Mouse (Mus musculus) lung, postnatal 4 days (tissue): ENCODE data around the gene Mb.

Experiments
- DNase-seq, 2 experiments: peaks; one replicate each; pipeline ENCODE4 v3.0.0; 2021

Mb gene

DNA sequence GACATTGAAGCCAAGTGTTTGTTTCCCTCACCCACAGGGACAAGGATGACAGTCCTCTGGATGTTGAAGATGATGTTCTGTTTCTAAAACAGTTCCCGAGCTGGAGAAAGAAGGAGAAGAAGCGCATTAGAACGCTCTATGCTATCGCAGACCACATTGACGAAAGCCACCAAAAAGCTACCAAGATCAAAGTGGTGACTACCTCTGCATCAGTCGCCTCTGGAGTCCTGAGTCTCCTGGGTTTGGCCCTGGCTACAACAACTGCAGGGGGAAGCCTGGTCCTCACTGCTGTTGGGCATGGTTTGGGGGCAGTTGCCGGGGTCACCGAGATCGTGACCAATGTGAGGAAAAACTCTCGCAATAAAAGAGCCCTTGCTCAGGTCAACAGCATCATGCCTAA, at the start of gene Mb:
TSS of gene Mb (minus strand) at position 101 of the 400 bp plus-strand sequence.
- DNase-seq: no peak

DNA sequence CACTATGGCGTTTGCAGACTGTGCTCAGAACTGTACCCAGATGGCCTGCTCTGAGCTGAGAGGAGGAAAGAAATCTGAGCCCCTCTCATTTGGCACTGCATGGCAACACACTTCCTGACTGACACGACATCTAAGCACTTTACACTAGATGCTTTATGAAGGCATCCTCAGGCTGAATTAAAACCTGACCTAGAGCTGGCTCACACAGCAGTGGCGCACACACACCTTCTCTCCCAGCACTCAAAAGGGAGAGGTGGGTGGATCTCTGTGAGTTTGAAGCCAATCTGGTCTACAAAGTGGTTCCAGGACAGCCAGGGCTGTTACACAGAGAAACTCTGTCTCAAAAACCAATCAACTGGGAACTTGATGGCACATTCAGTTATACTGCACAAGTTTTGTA, 49.3 kb upstream of the Mb start:
- DNase-seq: no peak

DNA sequence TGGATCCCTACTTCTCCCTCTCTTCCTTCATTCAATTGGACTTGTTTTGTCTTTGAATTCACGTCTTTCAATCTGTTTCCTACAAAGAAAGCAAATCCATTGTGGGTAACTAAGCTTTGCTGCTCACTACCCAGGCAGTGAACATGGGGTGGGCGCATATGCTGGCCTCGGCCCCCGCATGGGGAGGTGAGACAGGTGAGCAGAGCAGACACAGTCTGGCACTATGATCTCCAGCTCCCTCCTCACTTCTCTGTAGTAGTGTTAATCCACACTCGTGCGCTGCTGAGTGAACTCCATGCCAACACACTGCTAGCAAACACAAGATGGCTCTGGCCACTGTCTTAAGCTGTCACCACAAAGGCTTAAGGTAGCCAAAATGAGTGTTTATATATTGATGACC, 46.9 kb upstream of the Mb start:
- DNase-seq: no peak

DNA sequence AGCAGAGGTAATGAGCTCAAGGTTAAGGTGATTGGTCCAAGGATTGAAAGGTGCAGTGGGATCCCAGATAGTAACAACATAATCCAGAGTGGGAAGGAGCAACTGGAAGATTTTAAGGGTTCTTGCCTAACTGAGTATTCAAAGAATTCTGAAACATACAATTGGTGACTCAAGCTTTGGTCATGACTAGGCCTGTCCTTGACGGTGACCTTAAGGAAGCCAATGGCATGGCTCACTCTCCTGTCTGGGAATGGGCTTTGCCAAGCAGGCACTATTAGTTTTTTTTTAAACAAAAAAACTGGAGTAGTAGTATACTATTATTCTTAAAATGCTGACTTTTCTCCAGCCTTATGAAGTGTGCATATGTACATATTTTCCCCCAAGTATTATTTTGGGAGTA, 44.7 kb upstream of the Mb start:
- no peak for DNase-seq

DNA sequence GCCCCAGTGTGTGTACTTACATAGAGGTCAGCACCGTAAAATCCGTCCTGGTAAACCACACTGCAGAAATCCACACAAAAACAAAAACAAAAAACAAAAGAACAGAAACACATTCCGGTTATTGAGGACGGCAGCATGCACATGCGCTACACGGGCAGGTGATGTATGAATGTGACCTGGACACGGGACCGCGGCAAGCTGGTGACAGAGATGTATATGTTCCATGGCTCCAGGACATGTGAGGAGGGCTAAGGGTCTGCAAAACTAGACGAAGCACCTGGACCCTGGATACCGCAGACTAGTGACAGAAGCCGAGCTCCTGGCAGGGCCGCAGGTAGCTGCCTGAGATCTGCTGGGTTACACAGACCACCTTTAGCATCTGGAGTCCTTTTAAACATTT, 44.0 kb upstream of the Mb start:
- no peak for DNase-seq

DNA sequence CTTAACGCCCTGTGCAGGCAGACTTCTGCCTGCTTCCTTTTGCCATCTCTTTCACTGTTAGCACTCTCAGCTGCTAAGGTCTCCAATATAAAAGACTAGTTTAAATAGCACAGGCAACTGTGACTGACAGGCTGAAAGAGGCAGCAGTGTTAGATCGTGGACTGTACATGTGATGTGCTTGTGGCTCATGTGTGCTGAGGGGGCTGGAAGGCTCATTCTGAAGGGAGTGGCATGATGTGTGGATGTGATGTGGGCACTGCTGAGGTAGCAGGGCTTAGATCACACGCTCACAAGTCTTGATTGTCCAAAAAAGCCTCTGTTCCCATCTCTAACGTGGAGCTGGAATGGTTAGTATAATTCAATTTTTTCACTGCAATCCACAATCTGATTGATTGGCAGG, 40.9 kb upstream of the Mb start:
- no peak for DNase-seq

DNA sequence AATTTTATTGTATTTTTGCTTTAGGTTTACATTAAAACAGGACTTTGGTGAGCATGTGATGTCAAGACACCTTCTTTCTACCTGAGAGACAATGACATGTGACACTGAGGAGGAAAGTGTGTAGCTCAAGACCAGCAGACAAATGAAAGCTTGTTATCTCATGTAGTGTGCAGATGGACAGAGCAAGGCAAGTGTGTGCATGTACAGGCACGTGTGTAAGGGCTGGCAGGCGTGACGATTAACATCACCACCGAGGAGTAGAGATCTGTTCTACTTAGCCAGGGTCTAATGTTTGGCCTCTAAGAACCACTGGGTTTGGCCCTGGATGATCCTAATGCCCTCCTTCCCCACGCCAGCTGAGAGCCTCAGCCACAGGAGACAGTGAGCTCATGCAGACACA, 40.1 kb upstream of the Mb start:
- DNase-seq: no peak

DNA sequence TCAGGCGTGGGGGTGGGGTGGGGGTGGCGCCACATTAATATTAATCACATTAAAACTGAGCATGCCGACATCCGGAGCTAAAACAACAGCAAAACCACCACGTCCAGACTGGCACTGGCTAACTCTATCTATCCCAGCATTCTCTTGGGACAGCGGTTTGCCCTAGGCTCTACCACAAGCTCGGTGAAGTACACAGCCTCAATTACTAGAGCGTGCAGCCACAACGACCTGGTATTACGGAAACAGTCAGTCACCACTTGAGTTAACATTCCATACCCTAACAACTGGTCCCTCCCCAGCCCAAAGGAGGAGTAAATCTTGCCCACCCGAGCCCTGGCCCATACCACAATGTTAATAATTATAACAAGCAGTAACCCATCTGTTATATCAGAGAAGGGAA, 38.8 kb upstream of the Mb start:
- DNase-seq: no peak

DNA sequence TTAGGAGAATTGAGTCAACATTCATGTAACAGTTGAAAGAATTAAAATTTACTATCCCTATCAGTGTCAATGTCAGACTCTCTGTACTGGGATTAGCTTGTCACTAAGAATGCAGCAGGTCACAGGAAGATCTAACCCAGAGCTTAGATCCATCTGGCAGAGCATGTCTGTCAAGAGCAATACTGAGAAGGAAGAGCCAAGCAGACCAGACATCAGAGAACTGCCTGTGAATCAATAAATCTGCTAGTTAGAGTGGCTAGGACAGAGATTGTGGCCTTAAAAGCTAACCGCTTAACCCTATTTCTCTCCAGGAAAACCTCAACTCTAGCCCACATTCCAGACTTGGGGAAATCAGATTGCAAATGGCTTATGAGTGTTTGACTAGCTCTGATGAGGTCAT, 36.0 kb upstream of the Mb start:
- DNase-seq: no peak

DNA sequence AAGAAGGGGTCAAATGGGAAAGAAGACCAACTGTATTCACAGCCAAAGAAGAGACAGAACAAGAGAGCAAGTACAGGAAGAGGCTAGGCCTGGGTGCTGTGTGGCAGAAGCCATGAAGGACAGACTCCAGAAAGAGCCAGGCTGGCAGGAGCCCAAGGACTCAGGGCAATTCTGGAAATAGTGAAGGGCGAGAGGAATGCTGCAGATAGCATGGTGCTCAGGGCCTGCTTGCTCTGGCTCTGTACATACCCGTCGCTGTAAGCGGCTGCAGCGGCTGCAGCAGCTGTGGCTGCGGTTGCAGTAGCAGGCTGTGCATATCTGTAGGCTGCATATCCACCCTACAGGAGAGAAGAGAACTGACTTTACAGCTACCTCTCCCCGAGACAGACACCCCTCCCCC, 35.3 kb upstream of the Mb start:
- no peak for DNase-seq

DNA sequence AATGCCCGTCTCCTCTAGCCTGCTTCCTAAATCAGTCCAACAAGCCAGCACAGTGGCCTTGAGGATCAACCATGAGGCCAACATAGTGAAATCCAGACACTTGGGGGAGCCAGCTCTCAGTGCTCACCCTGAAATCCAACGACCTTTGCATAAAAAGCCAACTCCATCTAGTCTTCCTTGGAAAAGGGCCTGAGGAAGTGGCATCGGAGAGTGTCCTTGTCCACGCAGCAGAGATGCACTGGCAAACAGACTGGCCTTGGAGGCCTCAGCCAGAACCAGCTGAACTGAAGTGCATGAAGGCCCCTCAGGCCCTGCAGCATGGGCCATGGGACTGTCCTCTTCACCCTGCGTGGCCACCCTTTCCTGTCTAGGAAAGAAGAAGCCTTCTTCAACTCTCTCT, 31.0 kb upstream of the Mb start:
- no peak for DNase-seq

DNA sequence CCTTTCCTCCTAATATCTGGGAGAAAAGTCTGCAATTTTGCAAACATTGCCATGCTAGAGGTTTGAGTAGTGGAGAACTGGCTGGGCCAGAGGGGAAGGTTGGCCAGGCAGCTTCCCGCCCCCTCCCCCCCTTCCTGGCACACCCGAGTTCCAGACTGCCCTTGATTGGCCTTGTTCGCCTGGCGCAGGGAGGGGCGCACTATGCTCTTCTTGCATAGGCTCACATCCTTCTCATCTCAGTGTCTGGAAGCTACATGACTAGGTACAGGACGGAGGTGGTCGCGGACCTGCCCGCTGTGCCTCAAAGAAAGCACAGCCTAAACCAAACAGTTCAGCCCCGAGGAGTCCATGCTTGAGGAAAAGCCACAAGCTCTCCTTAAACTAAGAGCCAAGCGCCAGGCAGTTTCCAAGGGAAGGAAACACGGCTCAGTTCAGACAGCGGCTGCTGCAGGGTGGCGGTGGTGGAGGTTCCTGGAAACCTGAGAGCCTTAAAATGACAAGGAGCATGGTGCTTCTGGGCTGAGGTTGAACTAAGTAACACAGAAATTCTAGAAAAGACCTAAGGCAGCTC, 30.3 kb upstream of the Mb start:
- no peak for DNase-seq

DNA sequence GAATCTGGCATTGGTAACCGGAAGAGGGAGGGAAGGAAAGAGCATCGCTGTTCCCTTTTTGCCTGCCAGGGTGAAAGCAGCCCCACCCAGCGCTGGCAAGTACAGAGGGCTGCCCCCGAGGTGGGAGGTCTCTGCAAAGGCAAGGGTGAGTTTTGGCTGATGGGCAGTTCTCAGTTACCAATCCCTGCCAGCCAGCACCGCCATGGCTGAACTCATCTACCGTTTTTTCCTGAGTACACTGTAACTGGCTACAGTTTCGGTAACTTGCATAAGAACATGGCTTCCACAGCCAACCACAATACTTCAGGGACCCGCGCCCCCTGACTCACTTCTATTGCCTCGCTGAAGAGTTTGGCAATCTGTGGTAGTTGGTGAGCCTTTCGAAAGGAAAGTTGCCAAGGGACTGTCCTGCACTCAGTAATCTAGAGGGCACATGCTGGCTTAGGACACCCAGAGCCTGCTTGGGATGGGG, 29.5 kb upstream of the Mb start:
- DNase-seq: peak; percentile 24 to 44

DNA sequence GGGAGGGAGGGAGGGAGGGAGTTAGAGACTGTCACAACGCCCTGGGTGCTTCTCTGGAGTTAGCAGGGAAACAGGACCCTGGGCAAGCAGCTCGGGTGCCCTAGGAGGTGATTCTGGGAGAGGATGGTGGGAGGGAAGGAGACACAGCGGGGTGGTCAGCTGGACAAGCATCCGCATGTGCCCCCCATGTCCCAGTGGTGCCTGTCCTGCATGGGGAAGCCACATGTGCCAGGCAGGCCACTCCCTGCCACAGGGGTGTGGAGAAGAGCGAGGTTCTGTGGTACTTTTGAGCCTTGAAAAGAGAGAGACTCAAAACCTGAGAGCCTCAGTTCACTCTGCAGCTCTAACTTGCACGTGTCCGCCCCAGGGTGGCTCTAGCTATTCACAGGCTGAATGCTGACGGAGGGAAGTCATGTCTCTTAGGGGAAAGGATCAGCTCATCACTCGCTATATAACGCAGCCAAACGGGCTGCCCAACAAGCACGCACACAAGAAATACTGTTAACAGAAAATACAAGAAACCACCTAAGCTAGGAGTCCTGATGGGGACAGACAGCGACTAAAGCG, 28.9 kb upstream of the Mb start:
- no peak for DNase-seq

DNA sequence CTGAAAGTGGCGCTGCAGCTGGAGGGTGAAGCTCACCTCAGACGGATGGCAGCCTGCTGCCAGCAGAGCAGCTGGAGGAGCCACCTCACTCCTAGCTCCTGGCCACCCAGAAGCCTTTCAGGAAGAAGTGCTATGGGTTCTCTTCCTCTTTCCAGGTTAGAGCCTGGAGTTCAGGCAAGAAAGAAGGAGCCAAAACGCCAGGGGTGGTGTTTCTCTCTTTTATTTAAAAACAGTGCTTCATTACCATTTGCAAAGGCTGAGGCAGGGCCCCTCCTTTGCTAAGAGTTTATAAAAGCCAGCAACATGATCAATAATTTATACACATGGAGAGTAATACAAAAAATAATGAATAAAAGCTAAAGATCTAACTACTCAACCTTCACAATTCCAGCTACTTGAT, 28.3 kb upstream of the Mb start:
- DNase-seq: no peak

DNA sequence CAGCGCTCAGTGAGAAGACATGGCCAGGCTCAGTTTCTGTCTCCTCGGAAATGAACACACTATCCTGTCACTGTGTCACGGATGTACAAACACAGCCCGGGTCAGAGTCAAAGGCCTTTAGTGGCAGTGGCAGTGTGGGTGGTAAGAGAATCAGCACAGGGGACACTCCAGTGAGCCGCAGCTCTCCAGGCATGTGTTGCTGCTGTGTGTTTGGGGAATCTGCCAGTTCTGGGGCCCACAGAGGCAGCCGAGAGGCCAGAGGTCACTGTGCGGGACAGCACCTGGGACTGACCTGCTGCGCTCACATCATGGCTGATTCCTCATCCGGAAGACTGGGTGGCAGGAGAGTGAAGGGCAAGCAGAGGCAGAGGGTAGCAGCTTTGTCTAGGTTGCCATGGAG, 27.4 kb upstream of the Mb start:
- DNase-seq: no peak

DNA sequence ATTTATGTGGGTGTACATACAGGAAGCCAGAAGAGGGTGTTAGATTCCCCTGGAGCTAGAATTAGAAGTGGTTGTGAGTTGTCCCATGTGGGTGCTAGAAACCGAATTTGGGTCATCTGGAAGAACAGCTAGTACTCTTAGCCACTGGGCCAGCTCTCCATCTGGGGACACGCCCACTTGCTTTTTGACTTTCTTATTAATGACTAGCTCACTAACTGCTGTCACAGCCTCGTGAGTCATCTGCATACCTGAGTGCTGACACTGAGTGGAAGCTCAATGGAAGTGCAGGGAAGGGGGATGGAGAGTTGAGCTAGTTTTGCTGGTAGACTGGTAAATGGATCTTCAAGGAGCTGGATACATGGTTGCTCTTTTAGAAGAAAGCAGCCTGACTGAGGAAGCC, 26.1 kb upstream of the Mb start:
- no peak for DNase-seq

DNA sequence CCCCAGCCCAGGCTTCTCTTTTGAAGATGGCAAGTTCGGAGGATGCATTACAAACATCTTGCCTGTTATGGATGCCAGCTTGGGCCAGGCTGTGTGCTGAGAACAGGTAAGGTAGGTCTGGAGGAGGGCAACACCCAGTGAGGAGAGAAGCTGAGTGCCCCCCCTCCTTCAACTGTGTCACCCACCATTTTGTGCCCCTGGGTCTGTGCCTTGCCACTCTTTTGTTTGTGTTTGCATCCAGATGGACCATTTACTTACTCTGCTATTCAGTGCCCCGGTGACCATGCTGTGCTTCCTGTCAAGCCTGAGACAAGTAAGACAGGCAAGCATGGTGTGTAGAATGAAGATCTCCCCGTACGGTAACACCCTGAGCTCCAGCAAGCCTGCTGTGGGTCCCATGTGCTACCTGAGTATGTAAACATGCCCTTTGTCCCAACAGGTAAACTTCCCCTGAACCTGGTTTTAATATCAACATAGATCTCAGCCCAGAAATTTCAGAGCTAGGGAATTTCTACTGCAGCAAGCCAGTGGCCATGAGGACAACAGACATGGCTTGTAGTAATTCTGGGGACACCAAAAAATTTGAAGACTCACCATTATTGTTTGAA, 22.2 kb upstream of the Mb start:
- no peak for DNase-seq

DNA sequence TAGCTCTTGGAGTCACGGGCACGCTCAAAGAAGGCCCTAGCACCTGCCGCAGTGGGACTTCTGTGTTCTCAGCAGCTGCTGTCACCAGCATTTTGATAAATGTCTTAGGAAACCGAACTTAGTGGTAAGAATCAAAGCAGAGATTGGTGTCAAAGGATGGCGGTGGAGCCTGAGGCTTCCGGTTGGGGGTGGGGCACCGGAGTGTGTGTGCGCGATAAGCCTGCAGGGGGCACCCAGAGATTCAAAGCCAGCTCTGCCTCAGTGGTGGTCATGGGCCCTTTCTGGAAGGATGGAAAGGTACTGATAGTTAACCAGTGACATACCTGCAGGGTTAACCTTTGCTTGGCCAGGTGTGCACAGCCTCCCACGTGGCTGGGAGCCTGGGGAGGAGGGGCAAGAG, 21.0 kb upstream of the Mb start:
- DNase-seq: peak in 1 of 2 experiments; percentile 46

DNA sequence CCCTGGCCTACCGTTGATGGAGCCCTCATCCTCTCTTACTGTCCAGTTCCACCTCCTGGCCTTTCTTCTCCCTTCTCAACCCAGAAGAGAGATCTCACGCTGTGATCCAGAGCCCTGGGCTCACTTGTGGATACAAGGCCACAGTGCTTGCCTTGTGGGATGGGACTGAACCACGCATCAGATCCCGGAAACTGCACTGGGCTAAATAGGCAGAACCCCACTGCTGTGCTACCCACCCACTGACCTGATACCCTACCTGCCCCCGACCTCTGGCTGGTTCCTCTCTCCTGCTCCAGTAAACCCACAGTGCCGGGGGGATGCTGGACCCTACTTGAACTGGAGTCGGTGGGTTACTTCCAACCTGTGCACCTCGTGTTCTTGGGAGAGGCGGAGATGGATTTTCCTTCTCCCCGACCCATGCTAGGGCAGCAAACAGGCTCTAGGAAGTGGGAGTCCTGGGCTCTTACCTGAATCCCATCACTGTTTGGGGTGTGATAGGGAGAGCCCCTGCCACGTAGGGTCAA, 20.3 kb upstream of the Mb start:
- no peak for DNase-seq

DNA sequence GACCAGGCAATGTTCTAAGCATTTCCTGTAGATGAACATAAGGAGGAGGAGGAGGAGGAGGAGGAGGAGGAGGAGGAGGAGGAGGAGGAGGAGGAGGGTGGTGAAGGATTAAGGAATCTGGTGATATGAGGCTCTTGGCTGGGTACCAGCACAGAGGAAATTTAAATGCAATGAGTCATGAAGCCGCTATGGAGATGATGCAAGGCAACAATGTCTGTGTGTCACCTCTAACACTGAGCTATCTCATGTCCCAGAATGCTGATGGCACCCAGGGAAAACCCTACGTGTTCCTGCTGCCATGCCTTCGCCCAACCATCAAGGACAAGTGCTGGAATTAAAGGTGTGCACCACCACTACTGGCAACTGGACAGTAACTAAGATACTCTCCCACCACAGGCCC, 18.5 kb upstream of the Mb start:
- DNase-seq: no peak

DNA sequence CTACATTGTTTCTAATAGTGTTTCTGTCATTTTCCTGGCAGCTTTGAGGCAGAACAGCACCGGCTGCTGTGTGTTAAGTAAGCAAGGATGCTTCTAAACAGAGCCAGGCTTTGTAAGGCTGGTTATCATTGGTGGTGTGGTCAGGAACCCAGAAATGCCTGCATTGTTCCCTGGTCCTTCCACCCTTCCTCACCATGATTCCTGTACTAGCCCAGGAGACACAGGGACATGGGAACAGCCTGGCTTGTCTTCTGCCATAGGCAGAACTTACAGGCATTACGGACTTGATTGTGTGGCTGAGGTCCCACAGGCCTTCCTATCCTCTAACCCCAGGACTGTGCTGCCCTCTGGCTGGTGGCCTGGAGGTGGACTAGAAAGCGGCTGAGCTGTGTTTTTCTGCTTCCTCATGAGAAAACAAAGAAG, 18.0 kb upstream of the Mb start:
- peak; percentile 24 to 45 for DNase-seq

DNA sequence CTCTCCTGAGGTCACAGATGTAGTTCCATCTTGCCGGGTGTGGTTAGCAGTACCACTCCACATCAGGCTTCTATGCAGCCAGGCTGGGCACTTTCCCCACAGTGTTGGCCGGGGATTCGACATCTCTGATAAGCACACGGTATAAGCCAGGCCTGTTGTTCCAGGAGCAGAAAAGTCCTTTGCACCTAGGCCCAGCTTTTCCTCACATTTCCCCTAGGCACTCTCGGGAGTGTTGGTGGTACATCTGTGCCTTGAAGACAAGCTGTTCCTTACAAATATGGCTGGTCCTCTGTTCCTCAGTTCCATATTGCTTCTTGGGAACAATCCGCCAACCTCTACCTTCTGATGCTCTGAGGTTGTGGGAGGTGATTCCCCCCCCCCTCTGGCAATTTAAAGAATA, 15.8 kb upstream of the Mb start:
- DNase-seq: no peak

DNA sequence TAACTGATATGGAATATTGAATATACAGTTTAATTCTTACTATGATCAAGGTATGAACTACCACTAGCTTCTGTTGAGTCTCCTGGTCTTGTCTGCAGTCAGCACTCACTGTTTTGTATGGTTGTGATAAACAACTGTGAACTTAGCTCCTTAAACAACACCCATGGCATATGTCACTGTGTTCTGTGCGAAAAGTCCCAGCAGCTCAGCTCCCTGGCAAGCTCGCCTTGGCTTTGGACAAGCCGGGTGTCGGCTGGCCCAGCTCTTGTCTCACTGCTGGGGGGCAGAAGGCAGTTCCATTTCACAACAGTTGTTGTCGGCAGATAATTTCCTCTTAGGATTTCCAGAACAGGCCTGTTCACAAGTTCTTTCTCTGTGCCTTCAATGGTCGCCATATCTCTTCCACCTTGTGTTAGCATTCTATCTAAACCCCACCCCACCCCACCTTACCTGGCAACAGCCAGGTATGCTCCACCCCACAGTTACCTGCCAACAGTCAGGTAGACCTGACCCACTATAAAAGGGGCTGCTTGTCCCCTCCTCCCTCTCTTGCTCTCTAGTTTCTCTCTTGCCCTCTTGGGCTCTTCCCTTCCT, 14.9 kb upstream of the Mb start:
- DNase-seq: peak in 1 of 2 experiments; percentile 65
